Mouse (Mus musculus) liver, embryonic 14.5 days (tissue): Measurements from ENCODE around the gene Praf2. TPM values are rescaled to one million over a fixed set of nuclear protein-coding genes. Genes with fewer than 3 reads are reported as not detected.
A peak's percentile ranks its signal among the peaks of the same experiment; 100 is the strongest.

Source experiments
- ATAC-seq: fragments of 200-750 bp; cut with Nextera tagmentation; 2 replicates; pipeline ENCODE4 v1.8.0; 2017; ENCODE audit warnings: moderate number of reproducible peaks, mild to moderate bottlenecking, moderate library complexity; ENCODE audit not compliant: insufficient read depth
- DNase-seq, 3 experiments: peaks; one replicate each; pipeline ENCODE4 v3.0.0-alpha.2; 2012 to 2013; ENCODE audit warnings: low read depth in 3 of 3, low spot score in 3 of 3
- H3K27ac ChIP-seq: fragments of 300-500 bp; sonication (generic); 2 replicates; pipeline ENCODE4 v1.5.1; 2014; ENCODE audit warnings: moderate library complexity, mild to moderate bottlenecking, control low read depth, inconsistent platforms
- H3K27me3 ChIP-seq: fragments of 300-500 bp; sonication (generic); 2 replicates; pipeline ENCODE4 v1.6.1; 2014; ENCODE audit warnings: mild to moderate bottlenecking, low read length, moderate library complexity; ENCODE audit not compliant: control insufficient read depth, insufficient read depth
- H3K36me3 ChIP-seq: fragments of 300-500 bp; sonication (generic); replicated peaks from 2 replicates; pipeline ENCODE4 v1.6.1; 2014; ENCODE audit warnings: low read depth; ENCODE audit not compliant: control insufficient read depth, insufficient read depth
- H3K4me1 ChIP-seq, 2 experiments: fragments of 200-500 bp in 1 of 2; fragments of 300-500 bp in 1 of 2; sonication (generic) in 1 of 2; replicated peaks; 2 replicates each; pipeline ENCODE4 v1.6.1; 2012 to 2014; ENCODE audit warnings: antibody characterized with exemption in 1 of 2, inconsistent platforms in 1 of 2, low read length in 1 of 2; ENCODE audit not compliant: control insufficient read depth in 2 of 2, insufficient read depth in 2 of 2
- H3K4me2 ChIP-seq: fragments of 300-500 bp; sonication (generic); 2 replicates; pipeline ENCODE4 v1.6.1; 2014; ENCODE audit warnings: low read depth, mild to moderate bottlenecking, control low read depth, moderate library complexity
- H3K4me3 ChIP-seq, 2 experiments: fragments of 200-500 bp in 1 of 2; fragments of 300-500 bp in 1 of 2; sonication (generic) in 1 of 2; 2 replicates each; pipeline ENCODE4 v1.5.1; 2012 to 2014; ENCODE audit warnings: low read depth in 2 of 2, low read length in 2 of 2, mild to moderate bottlenecking in 2 of 2, control low read depth in 1 of 2, inconsistent platforms in 1 of 2, moderate library complexity in 1 of 2; ENCODE audit not compliant: insufficient read depth in 1 of 2
- H3K9ac ChIP-seq: fragments of 300-500 bp; sonication (generic); replicated peaks from 2 replicates; pipeline ENCODE4 v1.6.1; 2014; ENCODE audit warnings: mild to moderate bottlenecking, control low read depth, moderate library complexity
- H3K9me3 ChIP-seq: fragments of 300-500 bp; sonication (generic); 2 replicates; pipeline ENCODE4 v1.6.1; 2016; ENCODE audit warnings: low read length, mixed read lengths; ENCODE audit not compliant: control insufficient read depth
- CTCF ChIP-seq: IDR thresholded peaks from 2 replicates; pipeline ENCODE4 v1.5.1; 2016; ENCODE audit warnings: antibody characterized with exemption, low read depth, control low read depth
- EP300 ChIP-seq: IDR thresholded peaks from 2 replicates; pipeline ENCODE4 v1.6.1; 2016; ENCODE audit warnings: antibody characterized with exemption, low read depth
- WGBS: fragments of 180-500 bp; shearing (Covaris S2); extraction: QIAGEN DNeasy Blood & Tissue Kit; methylation state at CpG from one replicate; pipeline ENCODE4 v1.1.7; 2014; ENCODE audit not compliant: insufficient replicate concordance; 5-methylcytosine and 5-hydroxymethylcytosine counted together
- polyA plus RNA-seq, 2 experiments: library from polyadenylated mRNA; depleted of rRNA in 1 of 2; stranded (reverse) in 1 of 2; unstranded in 1 of 2; fragments of >200 nt; fragmentation: Nextera tagmentation in 1 of 2; extraction: Ambion mirVana in 1 of 2; gene quantifications; 2 replicates each; pipeline versions ENCODE4 v1.2.1 to v1.2.3; 2012 to 2014

The Praf2 gene
- polyA plus RNA-seq, 2 experiments, result 4.0 to 4.3 TPM

DNA sequence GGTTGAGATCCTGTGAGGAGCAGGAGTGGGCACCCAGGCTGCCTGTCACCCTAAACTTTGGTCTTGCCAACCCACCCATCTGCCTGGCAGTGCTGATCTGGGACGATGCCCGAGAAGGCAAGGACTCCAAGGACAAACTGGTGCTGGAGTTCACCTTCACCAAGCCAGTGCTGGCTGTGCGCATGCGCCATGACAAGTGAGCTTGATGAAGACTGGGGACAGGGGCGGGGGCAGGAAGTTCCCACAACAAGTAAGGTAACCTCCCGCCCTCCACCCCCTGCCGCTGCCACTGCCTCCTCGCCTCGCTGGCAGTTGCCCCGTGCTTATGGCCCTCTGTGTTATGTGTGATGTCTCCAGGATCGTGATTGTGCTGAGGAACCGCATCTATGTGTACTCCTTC, 2.4 kb upstream of the Praf2 start:
- TF ChIP-seq EP300 (no peak), CTCF (no peak)
- DNase-seq, result no peak
- Histone ChIP-seq H3K36me3 (no peaks in the 10 kb centered on the region), H3K4me1 (peaks cover 0 to 8% of the 10 kb centered on the region in 2 experiments; a peak in 1 of 4 replicates), H3K27ac (no peak overlapping the region), H3K9me3 (no peaks in the 10 kb centered on the region), H3K27me3 (no peaks in the 10 kb centered on the region), H3K9ac (no peak overlapping the region), H3K4me2 (no peak overlapping the region), H3K4me3 (no peak overlapping the region)
- WGBS, result 75% methylated on average over 12 of the region's 12 CpGs
- no peak for ATAC-seq

DNA sequence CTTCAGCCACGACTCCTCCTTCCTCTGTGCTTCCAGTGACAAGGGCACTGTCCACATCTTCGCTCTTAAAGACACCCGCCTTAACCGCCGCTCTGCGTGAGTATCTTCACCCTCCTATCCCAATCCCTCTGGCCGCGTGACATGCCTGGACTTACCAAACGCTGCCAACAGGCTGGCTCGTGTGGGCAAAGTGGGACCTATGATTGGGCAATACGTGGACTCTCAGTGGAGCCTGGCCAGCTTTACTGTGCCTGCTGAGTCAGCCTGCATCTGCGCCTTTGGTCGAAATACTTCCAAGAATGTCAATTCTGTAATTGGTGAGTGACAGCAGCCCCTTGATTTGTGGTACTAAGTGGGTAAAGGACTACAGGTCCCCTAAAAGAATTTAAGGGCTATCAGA, 1.1 kb upstream of the Praf2 start:
- Histone ChIP-seq H3K9ac (no peak overlapping the region), H3K36me3 (no peaks in the 10 kb centered on the region), H3K4me1 (peaks cover 0 to 6% of the 10 kb centered on the region in 2 experiments; a peak in 1 of 4 replicates), H3K9me3 (no peaks in the 10 kb centered on the region), H3K4me2 (no peak overlapping the region), H3K27me3 (no peaks in the 10 kb centered on the region), H3K27ac (no peak overlapping the region), H3K4me3 (no peak overlapping the region)
- no peak for ATAC-seq
- WGBS, result 79% methylated on average over 13 of the region's 13 CpGs
- no peak for TF ChIP-seq CTCF
- no peak for TF ChIP-seq EP300
- DNase-seq, result no peak

DNA sequence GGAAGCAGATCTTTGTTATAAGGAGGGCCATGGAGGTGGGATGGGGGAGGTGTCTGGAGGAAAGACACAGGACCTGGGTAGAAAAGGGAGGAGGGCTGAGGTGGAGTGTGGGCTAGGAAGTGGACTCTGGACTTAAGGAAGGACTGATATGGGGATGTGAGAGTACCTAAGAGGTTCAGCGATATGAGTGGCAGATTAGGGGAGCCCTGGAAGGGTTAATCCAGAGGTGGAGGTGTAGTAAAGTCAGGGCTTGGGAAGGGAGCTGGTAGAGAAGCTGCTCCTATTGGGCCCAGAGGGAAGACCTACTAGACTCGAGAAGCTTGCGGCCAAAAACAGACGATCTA, 655 bp downstream of the Praf2 start:
- DNase-seq, result no peak
- H3K27ac ChIP-seq, result no peak overlapping the region
- ATAC-seq, result 0 out of 2 replicates have a peak, but pooled peaks have one; percentile 2
- peaks cover 0 to 2% of the 10 kb centered on the region in 2 experiments; a peak in 1 of 4 replicates for H3K4me1 ChIP-seq
- H3K36me3 ChIP-seq, result no peaks in the 10 kb centered on the region
- H3K9me3 ChIP-seq, result no peaks in the 10 kb centered on the region
- H3K27me3 ChIP-seq, result no peaks in the 10 kb centered on the region
- peak overlapping the region; percentile 61 for H3K4me2 ChIP-seq
- H3K4me3 ChIP-seq, result peak overlapping the region; percentile 41 to 55; a peak in 3 of 4 replicates
- no peak overlapping the region for H3K9ac ChIP-seq
- WGBS, result 33% methylated on average over 4 of the region's 4 CpGs
- TF ChIP-seq CTCF (no peak), EP300 (no peak)

DNA sequence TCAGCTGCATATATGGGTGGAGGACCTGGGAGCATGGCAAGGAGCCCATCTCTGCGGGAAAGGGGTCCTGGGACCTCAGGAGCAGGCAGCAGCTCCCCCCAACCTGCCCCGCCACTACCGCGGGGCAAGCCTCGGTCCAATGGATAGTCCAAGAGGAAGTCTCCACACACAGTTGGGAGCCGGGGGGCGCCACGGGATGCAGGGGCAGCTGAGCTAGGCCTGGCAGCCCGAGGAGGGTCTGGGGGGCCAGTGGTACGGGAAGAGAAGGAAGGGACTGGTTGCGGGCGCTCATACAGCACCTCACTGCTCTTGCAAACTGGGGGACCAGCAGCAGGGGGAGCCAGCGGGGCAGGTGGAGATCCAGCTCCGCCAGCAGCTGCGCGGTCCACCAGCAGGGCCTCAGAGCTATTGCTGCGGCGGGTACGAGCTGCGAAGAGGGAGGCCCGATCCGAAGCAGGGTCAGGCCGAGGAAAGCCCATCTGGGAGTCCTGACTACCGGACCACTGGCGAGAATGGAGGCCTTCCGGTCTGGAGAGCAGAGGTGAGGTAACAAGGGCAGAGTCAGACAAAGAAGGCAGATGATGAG, 5.4 kb downstream of the Praf2 start:
- ATAC-seq (peak; percentile 60), DNase-seq (peak in 2 of 3 experiments; percentile 37 to 43)
- Histone ChIP-seq H3K9me3 (no peaks in the 10 kb centered on the region), H3K9ac (no peak overlapping the region), H3K4me3 (peak overlapping the region; percentile 10 to 35; a peak in 1 of 4 replicates), H3K36me3 (no peaks in the 10 kb centered on the region), H3K4me1 (peaks cover 0 to 2% of the 10 kb centered on the region in 2 experiments; a peak in 1 of 4 replicates), H3K4me2 (peak overlapping the region; percentile 38), H3K27ac (no peak overlapping the region), H3K27me3 (no peaks in the 10 kb centered on the region)
- TF ChIP-seq CTCF, result peak; percentile 88
- no peak for TF ChIP-seq EP300
- WGBS, result 19% methylated on average over 25 of the region's 26 CpGs

DNA sequence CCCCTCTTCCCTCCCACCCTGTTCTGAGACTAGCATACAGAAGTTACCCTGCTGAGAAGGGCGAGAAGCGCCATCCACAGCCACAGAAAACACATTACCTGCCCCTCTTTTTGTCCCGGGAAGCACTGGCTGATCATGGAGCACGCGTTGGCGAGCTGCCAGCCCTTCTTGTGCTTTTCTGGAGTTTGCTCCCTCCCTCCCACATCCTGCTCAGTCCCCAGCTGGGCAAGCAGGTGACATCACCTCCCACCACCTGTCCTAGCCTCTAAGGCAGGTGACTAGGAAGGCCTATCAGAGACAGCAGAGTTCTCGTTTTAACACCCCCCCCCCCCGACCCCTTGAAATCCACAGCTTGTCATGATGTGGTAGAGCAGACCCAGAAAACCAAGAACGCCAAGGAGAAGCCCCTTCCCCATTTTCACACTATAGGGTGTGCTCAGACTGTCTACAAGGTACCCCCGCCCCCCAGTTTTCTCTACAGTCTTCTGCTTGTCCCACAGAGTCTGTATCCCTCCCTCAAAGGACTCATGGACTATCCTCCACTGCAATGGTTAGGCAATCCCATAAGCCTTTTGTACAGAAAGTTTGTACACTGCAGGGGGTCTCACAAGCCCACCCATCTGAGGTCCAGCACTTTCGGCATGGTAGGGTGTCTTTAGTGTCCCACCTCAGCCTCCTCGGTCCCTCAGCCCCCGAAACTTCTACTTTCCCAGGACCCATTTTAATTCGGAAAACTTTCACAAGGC, 11.3 kb downstream of the Praf2 start:
- Histone ChIP-seq H3K4me2 (no peak overlapping the region), H3K36me3 (no peaks in the 10 kb centered on the region), H3K27ac (no peak overlapping the region), H3K4me3 (no peak overlapping the region), H3K9ac (no peak overlapping the region), H3K4me1 (peaks cover 0 to 12% of the 10 kb centered on the region in 2 experiments; a peak in 2 of 4 replicates), H3K9me3 (no peaks in the 10 kb centered on the region), H3K27me3 (no peaks in the 10 kb centered on the region)
- 67% methylated on average over 13 of the region's 14 CpGs for WGBS
- TF ChIP-seq EP300 (no peak), CTCF (no peak)
- DNase-seq (no peak), ATAC-seq (peak; percentile 64)
